Mouse (Mus musculus): ENCODE data around the gene Kcnh1. TPM values are rescaled to one million over a fixed set of nuclear protein-coding genes. Genes with fewer than 3 reads are reported as not detected.

The Kcnh1 gene
- total and polyA plus RNA-seq, 3 experiments: not detected

DNA sequence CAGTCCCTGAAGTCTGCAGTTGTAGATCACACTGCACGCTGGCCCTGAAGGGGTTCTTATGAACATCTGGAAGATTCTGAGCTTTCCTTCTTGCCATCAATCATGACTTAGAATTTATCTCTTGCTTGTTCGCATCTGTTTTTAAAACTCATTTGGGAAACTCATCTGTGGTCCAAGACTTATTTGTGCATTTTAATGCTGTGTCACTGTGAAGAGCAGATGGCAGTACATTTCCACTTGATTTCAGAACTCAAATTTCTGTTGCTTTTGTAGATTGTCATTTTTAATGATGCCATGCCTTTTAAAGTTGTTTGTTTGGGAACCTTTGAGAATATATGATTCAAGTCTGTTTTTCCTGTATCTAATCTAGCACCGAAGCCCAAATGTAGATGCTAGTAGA is 19.1 kb upstream of the Kcnh1 start:
- Histone ChIP-seq H3K27me3 (replicated peaks) (no peaks in the 10 kb centered on the region), H3K9ac (ENCODE audit: insufficient read depth, low read depth) (no peak overlapping the region), H3K27ac (ENCODE audit: insufficient read depth, low read depth) (no peak overlapping the region), H3K4me2 (ENCODE audit: insufficient read depth, low read depth, poor library complexity, severe bottlenecking) (no peak overlapping the region), H3K79me2 (replicated peaks; ENCODE audit: control insufficient read depth, extremely low read depth, insufficient read depth, poor library complexity, severe bottlenecking) (no peaks in the 10 kb centered on the region), H3K36me3 (replicated peaks in 1 of 2; ENCODE audit: control insufficient read depth in 1 of 2, insufficient read depth in 1 of 2, low read length in 1 of 2) (no peaks in the 10 kb centered on the region), H3K4me1 (ENCODE audit: control insufficient read depth in 1 of 2, insufficient read depth in 2 of 2) (peaks cover under 1 to 5% of the 10 kb centered on the region in 2 experiments; a peak in 1 of 4 replicates), H3K4me3 (replicated peaks in 1 of 3; ENCODE audit: low read depth in 2 of 3, low read length in 2 of 3, poor library complexity in 1 of 3) (no peak overlapping the region), H3K9me3 (replicated peaks; ENCODE audit: low read length) (no peaks in the 10 kb centered on the region)
- dilution Hi-C loops (cut with MboI; ENCODE audit: extremely low pct_ligation_motif_present, extremely low pct_unique_long_range_greater_than_20kb, low sequenced_read_pairs): no loop called here
- in situ Hi-C loops (cut with MboI; ENCODE audit: low pct_ligation_motif_present, low pct_unique_long_range_greater_than_20kb, low sequenced_read_pairs): no loop called here
- DNase-seq (ENCODE audit: extremely low read depth): no peak
- no peak for TF ChIP-seq NRF1 (IDR thresholded peaks at IDR 0.05; ENCODE audit: low read depth, low read length)
- no peak for TF ChIP-seq ZC3H11A (IDR thresholded peaks at IDR 0.05; ENCODE audit: low read depth, low read length)
- no peak for TF ChIP-seq NELFE (IDR thresholded peaks at IDR 0.05; ENCODE audit: low read depth, low read length)
- no peak for TF ChIP-seq KAT2A (IDR thresholded peaks at IDR 0.05; ENCODE audit: insufficient replicate concordance, low read length)

- 0 out of 4 replicates have a peak, but pooled peaks cover 0 to 2% of the 10 kb centered on the region in 2 experiments for H3K4me1 ChIP-seq (ENCODE audit: control insufficient read depth in 1 of 2, insufficient read depth in 2 of 2)
- H3K79me2 ChIP-seq (replicated peaks; ENCODE audit: control insufficient read depth, extremely low read depth, insufficient read depth, poor library complexity, severe bottlenecking): no peaks in the 10 kb centered on the region
- H3K9ac ChIP-seq (ENCODE audit: insufficient read depth, low read depth): no peak overlapping the region
- no peak overlapping the region for H3K27ac ChIP-seq (ENCODE audit: insufficient read depth, low read depth)
- no peaks in the 10 kb centered on the region for H3K9me3 ChIP-seq (replicated peaks; ENCODE audit: low read length)
- dilution Hi-C loops (cut with MboI; ENCODE audit: extremely low pct_ligation_motif_present, extremely low pct_unique_long_range_greater_than_20kb, low sequenced_read_pairs): no loop called here
- H3K27me3 ChIP-seq (replicated peaks): peaks cover 1% of the 10 kb centered on the region
- TF ChIP-seq ELF1 (IDR thresholded peaks at IDR 0.05; ENCODE audit: low read depth, low read length): no peak
- no peaks in the 10 kb centered on the region for H3K36me3 ChIP-seq (replicated peaks in 1 of 2; ENCODE audit: control insufficient read depth in 1 of 2, insufficient read depth in 1 of 2, low read length in 1 of 2)
- in situ Hi-C loops (cut with MboI; ENCODE audit: low pct_ligation_motif_present, low pct_unique_long_range_greater_than_20kb, low sequenced_read_pairs): loop anchor here (5.0 to 25.0 kb wide), 2 partner anchors 422 to 532 kb away; no protein-coding TSS in a partner anchor
- no peak overlapping the region for H3K4me2 ChIP-seq (ENCODE audit: insufficient read depth, low read depth, poor library complexity, severe bottlenecking)
- no peak for DNase-seq (ENCODE audit: extremely low read depth)
- H3K4me3 ChIP-seq (replicated peaks in 1 of 3; ENCODE audit: low read depth in 2 of 3, low read length in 2 of 3, poor library complexity in 1 of 3): no peak overlapping the region
These were observed 10.7 kb upstream of the Kcnh1 start for GRCm38 (mm10) chr1:192179877-192180276.

GRCm38 (mm10) chr1:192181696-192182257 is 8.8 kb upstream of the Kcnh1 start:
- dilution Hi-C loops (cut with MboI; ENCODE audit: extremely low pct_ligation_motif_present, extremely low pct_unique_long_range_greater_than_20kb, low sequenced_read_pairs) (no loop called here), in situ Hi-C loops (cut with MboI; ENCODE audit: low pct_ligation_motif_present, low pct_unique_long_range_greater_than_20kb, low sequenced_read_pairs) (loop anchor here (25.0 kb wide), 1 partner anchor 531 kb away; no protein-coding TSS in a partner anchor)
- 0 out of 4 replicates have a peak, but pooled peaks cover 0 to 2% of the 10 kb centered on the region in 2 experiments for H3K4me1 ChIP-seq (ENCODE audit: control insufficient read depth in 1 of 2, insufficient read depth in 2 of 2)
- H3K27me3 ChIP-seq (replicated peaks): peaks cover 11% of the 10 kb centered on the region
- no peaks in the 10 kb centered on the region for H3K79me2 ChIP-seq (replicated peaks; ENCODE audit: control insufficient read depth, extremely low read depth, insufficient read depth, poor library complexity, severe bottlenecking)
- no peak overlapping the region for H3K4me3 ChIP-seq (replicated peaks in 1 of 3; ENCODE audit: low read depth in 2 of 3, low read length in 2 of 3, poor library complexity in 1 of 3)
- no peak overlapping the region for H3K9ac ChIP-seq (ENCODE audit: insufficient read depth, low read depth)
- H3K36me3 ChIP-seq (replicated peaks in 1 of 2; ENCODE audit: control insufficient read depth in 1 of 2, insufficient read depth in 1 of 2, low read length in 1 of 2): no peaks in the 10 kb centered on the region
- no peak for TF ChIP-seq MYC (IDR thresholded peaks at IDR 0.05; ENCODE audit: low read depth, low read length)
- TF ChIP-seq BHLHE40 (IDR thresholded peaks at IDR 0.05; ENCODE audit: low read depth, low read length): no peak
- no peak for TF ChIP-seq ZNF384 (IDR thresholded peaks at IDR 0.05; ENCODE audit: low read depth, low read length)
- no peak for TF ChIP-seq GABPA (IDR thresholded peaks at IDR 0.05; ENCODE audit: insufficient replicate concordance, low read depth, low read length)
- no peak for TF ChIP-seq USF1 (IDR thresholded peaks at IDR 0.05; ENCODE audit: low read depth, low read length)
- no peak for TF ChIP-seq MXI1 (IDR thresholded peaks at IDR 0.05; ENCODE audit: low read depth, low read length)
- TF ChIP-seq RCOR1 (conservative IDR thresholded peaks at IDR 0.05; ENCODE audit: low read depth, low read length): no peak
- no peak for TF ChIP-seq ELF1 (IDR thresholded peaks at IDR 0.05; ENCODE audit: low read depth, low read length)
- no peaks in the 10 kb centered on the region for H3K9me3 ChIP-seq (replicated peaks; ENCODE audit: low read length)
- DNase-seq (ENCODE audit: extremely low read depth): no peak
- H3K4me2 ChIP-seq (ENCODE audit: insufficient read depth, low read depth, poor library complexity, severe bottlenecking): no peak overlapping the region
- no peak overlapping the region for H3K27ac ChIP-seq (ENCODE audit: insufficient read depth, low read depth)

All from CH12.LX (cell line).